Mouse (Mus musculus) 416B (cell line): ENCODE measurements around the gene Sept9.

Experiments used
- DNase-seq: peaks from one replicate; pipeline ENCODE4 v3.0.0; 2011; ENCODE audit warnings: low read depth

Sept9 gene

DNA sequence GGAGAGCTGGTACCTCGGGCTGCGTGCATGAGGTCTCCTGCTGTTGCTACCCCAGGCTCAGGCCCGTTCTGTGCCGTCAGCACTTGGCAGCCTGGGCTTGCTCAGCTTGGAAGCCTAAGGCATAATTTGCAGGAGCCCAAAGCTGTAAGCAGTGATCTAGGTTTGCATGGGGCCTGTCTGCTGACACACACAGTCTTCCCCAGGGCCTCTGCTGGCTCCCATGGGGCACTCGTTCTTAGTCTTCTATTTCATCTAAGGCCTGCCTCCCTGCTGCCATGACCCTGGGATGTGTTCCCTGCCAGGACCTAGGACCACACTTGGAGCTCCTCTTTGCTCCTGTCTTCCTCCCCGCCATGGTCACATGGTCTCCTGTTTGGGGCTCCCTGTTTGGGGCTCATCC lies 21.7 kb downstream of the Sept9 start:
- no peak for DNase-seq

DNA sequence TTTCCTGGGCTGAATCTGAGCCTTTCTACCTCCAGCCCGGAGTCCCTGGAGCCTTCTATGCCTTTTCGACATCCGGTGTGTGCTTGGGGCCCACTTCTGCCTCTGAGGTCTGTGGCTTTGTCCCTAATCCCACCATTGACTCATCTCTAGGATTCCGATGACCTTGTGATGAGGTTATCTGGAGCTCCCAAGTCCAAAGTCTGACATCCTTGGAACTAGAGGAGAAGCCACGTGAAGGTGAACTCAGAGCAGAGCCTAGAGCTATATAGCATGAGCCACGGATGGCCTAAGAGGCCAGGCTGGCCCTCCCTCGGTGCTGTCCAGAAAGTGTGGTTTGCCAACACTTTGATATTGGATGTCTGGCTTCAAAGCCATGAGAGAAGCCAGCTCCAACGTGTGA lies 23.4 kb downstream of the Sept9 start:
- DNase-seq: no peak

DNA sequence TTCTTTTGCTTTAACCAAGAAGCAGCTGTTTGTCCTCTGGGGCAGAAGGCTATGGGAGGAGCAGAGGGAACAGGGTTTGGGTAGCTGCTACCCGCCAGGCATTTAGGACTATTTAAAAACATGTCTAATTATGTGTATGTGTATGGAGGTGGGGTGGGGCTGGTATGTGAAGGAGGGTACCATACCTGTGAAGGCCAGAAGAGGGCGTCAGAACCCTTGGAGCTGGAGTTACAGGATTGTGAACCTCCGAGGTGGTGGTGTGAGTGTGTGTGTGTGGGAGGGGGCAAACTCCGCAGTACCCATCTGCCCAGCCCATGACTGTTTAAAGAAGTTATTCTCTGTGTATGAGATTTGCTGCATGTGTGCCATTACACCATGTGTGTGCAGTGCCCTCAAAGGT lies 25.3 kb downstream of the Sept9 start:
- peak; percentile 42 for DNase-seq

- no peak for DNase-seq
These were observed 26.2 kb downstream of the Sept9 start for GRCm38 (mm10) chr11:117225531-117226213.

DNA sequence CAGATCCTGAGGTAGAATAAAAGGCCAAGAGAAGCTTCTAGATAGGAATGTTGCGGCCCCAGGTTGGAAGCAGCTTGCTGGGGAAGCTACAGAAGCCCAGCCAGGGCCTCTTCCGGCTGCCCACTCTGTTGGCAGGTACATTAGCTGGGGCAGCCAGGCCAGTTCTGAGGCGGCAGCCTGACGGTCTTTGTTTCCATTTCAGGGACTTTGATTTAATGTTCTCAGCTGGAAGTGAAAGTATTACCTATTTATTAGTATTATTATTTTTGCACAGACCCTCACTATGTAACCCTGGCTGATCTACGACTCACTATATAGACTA lies 26.7 kb downstream of the Sept9 start:
- no peak for DNase-seq

- DNase-seq: no peak
These were observed 28.7 kb downstream of the Sept9 start for GRCm38 (mm10) chr11:117228139-117228538.

DNA sequence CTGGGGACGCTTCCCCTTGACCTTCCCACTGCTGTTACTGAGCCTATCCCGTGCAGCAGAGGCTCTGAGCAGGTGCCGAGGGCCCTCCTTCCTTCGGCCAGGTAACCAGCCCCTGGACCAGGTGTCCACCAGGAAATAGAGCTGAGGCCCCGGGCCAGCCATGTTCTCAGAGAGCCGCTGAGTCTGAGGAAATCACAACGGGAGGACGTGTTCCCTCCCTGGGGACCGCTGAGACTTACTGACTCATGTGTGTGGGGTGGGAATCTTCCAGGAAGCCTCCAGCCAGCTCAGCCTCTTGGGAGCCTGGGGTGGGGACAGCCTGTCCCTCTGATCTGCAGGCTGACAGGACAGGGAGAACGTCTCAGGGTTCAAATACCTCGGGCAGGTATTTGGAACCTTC lies 32.1 kb downstream of the Sept9 start:
- DNase-seq: no peak

DNA sequence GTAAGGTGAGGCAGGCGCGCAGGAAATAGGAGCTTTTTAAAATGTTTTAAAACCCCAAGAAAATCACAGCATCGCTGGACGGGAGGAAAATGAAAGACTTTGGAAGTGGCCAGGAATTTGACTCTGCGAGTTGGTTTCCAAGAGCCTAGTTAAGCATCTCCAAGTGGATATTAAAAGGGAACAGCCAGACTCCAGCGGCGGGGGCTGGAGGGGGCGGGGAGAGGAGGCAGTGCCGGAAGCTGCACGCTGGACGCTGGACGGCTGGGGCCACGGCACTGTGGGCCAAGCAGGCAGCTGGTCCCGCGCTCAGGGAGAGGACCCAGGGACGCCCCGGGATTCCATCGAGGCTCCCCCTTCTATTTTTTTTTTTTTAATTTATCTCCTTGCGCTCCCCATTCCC lies 32.6 kb downstream of the Sept9 start:
- no peak for DNase-seq

GRCm38 (mm10) chr11:117232886-117233458 lies 33.5 kb downstream of the Sept9 start:
- DNase-seq: no peak

DNA sequence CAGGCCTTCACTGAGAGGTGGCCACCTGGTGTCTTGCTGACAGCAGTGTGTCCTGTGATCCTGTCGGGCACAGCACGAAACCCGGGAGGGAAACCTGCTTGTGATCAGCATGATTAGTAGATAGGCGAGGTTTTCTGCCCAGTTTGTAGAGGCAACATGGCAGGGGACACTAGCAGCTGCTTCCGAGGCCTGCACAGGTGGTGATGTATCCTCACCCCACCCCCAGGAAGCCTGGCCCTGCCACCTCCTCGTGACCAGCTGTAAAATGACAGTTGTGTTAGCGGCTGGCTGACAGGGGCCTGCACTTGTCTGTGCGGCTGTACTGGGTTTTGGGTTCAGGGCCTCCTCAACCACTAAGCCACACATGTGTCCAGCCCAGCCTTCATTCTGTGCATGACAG lies 34.4 kb downstream of the Sept9 start:
- no peak for DNase-seq

DNA sequence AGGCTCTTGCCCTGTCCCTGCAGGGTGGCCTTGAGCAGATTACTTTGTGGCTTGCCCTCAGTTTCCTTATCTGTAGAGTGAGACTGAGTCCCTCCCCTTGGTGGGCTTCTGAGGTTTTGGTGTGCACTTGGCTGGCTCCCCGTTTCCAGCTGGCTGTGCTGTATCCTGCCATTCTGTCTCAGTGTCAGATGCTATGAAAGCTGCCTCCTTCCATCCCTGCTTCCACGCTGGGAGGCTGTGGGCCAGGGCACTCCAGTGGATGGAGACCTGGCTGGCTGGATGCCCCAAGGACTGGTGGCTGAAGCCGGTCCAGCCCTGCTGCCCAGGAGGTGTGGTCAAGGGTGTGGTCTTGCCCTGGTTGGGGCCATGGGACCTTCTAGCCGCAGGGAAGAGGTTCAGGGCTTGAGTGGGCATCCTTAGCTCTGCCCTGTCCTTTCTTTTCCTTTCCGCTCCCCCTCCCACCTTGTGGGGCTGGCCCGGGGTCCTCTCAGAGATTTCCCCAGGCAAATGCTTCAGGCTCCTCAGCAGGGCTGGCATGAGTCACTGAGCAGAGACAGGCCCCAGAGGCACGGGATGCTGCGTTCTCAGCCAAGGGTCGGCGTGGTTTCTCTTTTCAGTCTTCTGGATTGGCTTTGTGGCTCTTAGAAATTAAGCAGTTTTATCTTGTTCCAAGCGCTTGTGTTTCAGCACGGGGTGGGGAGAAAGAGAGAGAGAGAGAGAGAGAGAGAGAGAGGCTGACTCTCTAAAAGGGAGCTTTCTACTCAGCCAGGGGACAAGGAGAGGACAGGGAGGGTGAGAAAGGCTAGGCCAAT lies 35.8 kb downstream of the Sept9 start:
- DNase-seq: peak; percentile 59

GRCm38 (mm10) chr11:117235898-117236459 lies 36.5 kb downstream of the Sept9 start:
- no peak for DNase-seq

GRCm38 (mm10) chr11:117238169-117238568 lies 38.7 kb downstream of the Sept9 start:
- peak; percentile 94 for DNase-seq

DNA sequence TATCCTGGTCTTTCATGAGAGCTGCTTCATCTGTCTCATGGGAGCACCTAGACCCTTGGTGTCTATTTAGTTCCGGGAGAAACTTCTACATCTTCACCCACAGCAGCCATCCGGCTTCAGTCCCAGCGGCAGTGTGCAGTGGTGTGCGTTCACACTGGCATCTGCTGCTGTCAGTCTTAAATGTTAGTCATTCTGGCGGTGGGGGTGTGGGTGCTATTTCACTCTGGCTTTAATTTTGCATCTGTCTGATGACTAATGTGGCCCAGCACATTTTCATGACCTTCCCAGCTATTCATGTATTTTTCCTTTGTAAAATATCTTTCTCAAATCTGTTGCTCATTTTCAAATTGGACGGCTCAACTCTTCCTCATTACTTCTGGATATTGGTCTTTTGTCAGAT lies 40.2 kb downstream of the Sept9 start:
- peak; percentile 80 for DNase-seq

DNA sequence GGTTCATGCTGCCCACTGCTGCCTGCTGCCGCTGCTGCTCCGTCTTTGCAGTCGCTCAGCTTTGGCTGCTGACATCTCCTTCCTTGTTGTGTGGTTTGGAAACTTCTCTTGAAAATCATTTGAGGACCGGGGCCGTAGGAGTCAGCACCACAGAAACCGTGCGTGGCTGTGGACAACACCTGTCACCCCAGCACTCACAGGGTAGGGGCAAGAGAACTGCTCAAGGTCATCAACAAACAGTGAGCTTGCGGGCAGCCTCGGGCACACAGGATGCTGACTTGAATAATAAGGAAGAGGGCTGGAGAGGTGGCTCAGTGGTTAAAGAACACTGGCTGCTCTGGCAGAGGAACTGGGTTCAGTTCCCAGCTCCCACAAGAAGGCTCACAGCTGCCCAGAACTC lies 40.9 kb downstream of the Sept9 start:
- peak; percentile 71 for DNase-seq

GRCm38 (mm10) chr11:117240861-117241738 lies 41.6 kb downstream of the Sept9 start:
- DNase-seq: peak; percentile 78

DNA sequence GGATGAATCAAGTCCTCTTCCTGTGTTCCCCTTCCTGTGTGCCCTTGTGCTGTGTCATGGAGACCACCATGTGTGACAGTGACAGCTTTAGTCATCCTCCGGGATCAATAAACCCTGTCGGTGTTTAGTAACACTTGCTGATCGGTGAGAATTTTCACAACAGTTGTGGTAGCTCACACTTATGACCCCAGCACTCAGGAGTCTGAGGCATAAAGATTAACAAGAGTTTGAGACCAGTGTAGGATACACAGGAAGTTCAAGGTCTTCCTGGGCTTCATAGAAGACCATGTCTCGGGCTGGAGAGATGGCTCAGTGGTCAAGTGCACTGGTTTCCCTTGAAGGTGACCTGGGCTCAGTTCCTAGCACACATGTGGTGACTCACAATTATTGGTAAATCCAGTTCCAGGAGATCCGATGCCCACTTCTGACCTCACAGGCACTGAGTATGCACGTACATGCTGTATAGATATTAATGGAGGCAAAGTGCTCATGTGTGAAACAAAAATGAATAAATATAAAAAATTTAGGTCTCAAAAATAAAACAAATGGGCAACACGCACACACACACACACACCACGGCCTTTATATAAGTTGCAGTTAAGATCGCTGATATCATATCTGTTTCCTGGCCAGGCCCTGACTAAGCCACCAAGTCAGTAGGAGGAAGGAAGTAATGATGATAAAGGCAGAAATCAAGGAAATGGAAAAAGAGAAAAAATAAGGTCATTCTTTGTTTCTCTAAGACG lies 43.1 kb downstream of the Sept9 start:
- peak; percentile 95 for DNase-seq

DNA sequence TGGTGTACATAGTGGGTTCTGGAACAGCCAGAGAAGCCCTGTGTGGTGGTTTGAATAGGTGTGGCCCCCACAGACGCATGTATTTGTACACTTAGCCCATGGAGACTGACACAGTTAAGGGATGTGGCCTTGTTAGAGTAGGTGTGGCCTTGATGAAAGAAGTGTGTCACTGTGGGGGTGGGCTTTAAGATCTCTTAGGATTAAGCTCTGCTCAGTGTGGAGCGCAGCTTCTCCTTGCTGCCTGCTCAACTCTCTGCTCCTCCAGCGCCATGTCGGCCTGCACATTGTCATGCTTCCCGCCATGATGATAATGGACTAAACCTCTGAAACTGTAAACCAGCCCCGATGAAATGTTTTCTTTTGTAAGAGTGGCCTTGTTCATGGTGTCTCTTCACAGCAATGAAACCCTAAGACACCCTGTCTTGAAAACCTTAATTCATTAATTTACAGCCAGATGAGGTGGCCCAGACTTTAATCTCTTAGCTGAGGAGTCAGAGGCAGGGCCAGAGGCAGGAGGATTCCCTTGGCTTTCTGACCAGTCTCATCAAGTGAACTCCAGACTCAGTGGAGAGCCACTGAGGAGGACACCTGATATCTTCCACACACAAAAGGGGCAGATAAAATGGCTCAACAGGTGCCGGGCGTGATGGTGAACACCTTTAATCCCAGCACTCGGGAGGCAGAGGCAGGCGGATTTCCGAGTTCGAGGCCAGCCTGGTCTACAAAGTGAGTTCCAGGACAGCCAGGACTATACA lies 44.3 kb downstream of the Sept9 start:
- peak; percentile 55 for DNase-seq

DNA sequence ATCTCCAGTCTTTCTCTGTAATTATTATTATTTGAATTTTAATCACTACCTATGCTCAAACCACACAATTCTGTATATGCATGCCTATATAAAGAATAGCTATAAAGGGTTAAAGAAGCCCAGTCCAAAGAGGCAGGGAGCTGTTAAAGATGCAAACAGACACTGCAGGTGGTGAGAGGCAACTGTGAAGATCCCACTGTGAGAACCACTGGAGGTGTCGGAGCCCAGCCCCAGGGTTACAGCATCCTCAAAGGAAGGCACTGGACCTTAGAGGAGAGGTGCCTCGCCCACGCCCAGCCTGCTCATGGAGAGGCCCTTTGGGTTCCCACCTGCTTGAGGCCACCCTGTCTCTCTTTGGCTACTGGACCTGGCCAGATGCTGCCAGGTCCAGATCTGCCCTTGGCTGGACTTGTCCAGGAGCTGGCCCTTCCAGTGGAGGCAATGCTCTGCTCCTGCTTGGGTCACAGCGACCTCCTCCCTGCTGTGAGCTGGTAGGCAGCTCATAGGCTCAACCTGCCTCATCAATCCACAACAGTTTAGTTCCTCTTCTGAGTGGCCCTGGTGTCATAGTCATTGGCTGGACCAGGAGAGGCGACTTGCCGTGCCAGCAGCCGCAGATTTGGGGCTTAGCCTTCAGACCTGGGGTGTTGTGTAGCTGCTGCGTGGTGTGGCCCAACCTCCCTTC lies 45.7 kb downstream of the Sept9 start:
- no peak for DNase-seq

DNA sequence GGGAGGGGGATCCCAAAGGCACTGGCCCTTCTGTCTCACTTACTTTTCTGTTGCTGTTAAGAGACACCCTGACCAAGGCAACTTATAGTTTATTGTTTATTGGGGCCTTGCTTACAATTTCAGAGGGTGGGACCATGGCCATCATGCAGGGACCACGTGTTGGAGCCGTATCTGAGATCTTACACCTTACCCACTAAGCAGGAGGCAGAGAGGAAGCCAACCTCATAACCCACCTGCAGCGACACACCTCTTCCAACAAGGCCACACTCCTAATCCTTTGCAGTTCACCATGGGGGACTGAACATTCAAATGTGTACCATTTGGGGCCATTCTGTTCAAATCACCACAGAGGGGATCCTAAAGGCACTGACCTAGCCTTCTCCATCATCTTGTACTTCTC lies 46.4 kb downstream of the Sept9 start:
- DNase-seq: no peak
